Mouse (Mus musculus): Measurements from ENCODE around the gene Cstad. TPM values are rescaled to one million over a fixed set of nuclear protein-coding genes. Genes with fewer than 3 reads are reported as not detected.

Gene Cstad
- total RNA-seq, 2 experiments from 2014 or later, result 2.3 TPM

DNA sequence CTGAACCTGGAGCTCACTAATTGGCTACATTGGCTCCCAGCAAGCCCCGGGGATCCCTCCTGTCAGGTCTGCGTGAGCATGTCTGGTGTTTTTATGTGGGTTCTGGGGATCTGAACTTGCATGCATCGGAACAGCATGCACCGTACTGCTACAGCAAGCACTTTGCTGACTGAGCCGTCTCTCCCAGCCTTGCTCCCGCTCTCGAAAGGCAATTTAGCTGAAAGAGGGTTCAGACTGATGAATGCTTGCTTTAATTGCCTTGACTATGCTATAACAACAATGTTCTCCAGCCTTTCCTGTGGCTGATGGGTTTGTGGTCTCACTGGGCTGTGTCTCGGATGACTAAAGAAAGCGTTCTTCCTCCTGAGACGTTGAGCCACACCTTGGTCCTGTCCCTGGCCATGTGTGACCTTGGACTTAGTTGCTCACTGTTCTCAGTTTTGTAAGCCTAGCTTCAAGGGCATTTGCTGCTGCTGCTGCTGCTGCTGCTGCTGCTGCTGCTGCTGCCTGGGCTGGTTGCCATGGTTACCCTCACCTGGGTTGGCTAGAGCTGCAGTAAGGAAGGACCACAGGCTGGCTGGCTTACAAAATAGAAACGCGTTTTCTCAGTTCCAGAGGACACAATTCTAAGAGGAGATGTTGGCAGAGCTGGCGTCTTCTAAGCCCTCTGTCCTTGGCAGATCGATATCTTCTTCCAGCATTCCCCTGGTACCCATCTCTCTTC lies 34.4 kb downstream of the Cstad start:
- DNase-seq, result no peak

DNA sequence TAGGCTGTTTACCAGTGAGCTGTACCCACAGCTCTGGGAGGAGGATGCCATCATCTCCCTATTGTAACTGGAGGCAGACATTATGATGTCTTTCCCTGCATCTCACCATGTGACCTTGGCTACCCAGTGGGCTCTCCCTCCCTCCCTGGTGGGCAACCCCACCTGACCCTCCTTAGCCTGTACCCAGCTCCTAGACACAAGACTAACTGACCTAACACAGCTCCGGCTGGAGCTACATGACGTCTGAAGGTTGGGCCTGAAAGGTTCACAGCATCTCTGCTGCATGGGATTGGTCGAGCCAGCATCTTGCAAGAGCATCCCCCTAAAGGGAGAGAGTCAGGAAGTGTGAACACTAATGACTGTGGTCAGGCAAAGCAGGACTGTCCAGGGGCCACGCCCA lies 35.0 kb downstream of the Cstad start:
- no peak for DNase-seq

DNA sequence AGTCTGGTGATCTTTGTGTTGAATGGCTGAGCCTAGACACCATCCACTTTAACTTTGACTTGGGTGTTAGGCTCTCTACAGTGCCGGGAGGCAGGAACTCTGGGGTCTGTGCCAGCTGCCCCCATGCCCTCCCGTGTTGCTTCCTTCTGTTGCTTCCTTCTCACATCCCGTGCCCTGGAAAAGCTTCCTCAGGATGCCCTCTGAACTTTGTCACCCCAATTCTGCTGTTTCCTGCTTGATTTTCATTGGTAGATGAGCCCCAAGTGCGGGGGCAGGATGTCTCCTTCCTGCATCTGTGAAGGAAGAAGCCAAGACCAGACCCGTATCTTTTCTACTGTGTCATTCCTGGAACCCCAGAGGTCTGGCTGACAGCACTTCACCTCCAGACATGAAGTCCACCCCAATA lies 41.4 kb downstream of the Cstad start:
- DNase-seq, result no peak

- DNase-seq, result no peak
Measured at GRCm38 (mm10) chr2:30637991-30638390, 43.2 kb downstream of the Cstad start.

DNA sequence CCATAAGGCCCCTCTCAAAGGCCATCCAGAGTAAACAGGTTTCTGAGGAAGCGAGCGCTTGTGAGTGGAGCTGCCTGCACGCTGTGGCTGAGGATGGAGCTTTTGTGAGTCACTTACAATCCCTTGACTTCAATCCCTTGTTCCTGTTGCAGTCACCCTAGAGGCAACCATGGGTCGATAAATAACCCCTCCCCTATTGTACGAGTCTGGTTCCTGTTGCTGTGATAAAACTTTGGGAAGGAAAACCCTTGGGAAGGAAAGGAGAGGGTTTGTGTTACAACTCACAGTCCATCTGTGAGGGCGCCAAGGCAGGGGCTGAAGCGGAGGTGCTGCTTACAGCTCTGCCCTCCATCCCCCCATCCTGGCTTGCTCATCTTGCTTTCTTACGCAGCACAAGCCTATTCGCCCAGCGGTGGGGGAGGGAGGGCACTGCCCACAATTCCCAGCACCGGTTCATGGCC lies 45.2 kb downstream of the Cstad start:
- no peak for DNase-seq

GRCm38 (mm10) chr2:30642810-30643209 lies 48.0 kb downstream of the Cstad start:
- no peak for DNase-seq

- no peak for DNase-seq
Measured at GRCm38 (mm10) chr2:30643422-30643821, 48.6 kb downstream of the Cstad start.

DNA sequence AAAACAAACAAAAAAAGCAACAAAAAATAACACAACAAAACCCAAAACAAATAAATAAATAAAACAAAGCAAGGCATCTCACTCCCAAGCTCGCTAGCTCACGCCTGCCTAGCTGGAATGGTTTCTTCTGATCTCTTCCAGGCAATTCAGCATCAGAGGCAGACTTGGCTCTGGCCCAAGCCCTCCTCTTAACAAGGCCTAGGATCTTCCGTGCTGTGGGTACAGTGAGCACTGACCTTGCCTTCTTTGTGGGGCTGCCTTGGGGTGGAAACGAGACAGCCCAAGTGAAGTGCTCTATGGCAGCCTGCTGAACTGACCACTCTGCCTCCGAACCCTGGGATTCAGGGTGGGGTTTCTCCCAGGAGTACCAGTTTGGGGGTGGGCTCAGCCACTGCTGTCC lies 52.0 kb downstream of the Cstad start:
- DNase-seq, result peak; percentile 60

- DNase-seq, result peak; percentile 46
Measured at GRCm38 (mm10) chr2:30647303-30647881, 52.6 kb downstream of the Cstad start.

DNA sequence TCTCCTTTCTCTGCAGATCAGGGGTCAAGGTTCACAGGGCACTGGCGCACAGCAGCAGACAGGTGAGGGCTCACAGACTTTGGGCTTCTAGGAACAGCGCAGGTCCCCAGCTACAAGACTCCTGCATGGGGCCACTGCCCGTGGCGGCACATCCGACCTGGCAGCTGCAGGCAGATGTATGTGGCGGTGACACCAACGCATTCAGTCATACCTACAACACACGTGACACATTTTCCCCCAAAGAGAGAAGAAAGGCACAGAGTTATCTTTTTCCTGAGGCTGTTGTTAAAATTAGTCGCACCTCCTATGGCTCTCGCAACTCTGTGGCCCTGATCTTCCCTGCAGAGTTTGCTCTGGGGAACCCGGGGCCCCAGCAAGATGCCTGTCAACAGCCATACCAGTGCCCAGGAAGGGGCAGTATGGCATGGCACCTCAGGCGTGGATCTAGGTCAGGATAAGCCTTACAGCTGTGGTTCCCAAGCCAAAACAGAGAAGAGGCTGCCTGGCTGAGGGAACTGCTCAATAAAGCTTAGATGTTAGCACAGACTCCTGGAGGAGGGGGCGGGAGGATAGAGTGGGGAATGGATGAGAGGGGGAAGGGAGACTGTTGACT lies 53.1 kb downstream of the Cstad start:
- DNase-seq, result no peak

GRCm38 (mm10) chr2:30650249-30650648 lies 55.4 kb downstream of the Cstad start:
- no peak for DNase-seq

DNA sequence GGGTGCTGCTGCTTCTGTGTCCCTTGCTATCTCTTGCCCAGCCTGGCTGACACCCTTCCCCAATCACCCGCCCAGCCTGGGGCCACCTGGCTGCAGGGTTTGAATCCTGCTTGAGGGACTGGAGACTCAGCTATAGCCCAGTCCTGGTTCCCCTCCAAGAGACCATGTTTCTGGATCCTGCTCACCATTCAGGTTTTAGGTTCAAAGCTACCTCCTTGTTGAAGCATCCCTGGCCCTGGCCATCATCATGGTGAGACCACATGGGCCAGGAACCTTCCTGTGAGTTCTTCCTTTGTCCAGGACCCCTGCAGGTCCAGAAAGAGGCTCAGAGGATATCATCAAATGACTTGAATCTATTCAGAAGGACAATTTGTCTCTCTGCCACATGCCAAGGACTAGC lies 57.0 kb downstream of the Cstad start:
- no peak for DNase-seq

DNA sequence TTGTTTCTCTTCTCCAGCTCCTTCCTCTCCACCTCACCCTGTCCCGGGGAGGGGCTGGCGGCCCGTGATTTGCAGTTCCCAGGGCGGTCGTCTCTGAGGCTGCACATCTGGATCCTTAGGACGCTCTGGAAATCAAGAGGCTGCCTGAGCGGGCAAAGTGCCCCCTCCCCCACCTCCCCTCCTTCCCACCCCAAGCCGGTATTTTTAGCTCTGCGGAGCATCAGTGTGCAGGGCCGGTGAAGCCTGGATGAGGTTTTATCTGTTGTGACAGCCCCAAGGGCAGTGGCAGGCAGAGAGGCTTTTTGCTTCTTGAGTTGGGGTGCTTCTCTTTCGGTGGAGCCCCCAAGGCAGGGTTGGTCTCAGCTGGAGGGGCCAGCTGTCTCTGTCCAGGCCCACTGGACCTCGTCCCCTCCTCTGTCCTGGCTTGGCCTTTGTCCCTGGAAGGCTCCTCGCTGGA lies 57.8 kb downstream of the Cstad start:
- peak; percentile 80 for DNase-seq

GRCm38 (mm10) chr2:30653046-30653445 lies 58.2 kb downstream of the Cstad start:
- no peak for DNase-seq

GRCm38 (mm10) chr2:30654158-30654557 lies 59.3 kb downstream of the Cstad start:
- DNase-seq, result no peak

- no peak for DNase-seq
Measured at GRCm38 (mm10) chr2:30654582-30654981, 59.7 kb downstream of the Cstad start.

GRCm38 (mm10) chr2:30655746-30656145 lies 60.9 kb downstream of the Cstad start:
- no peak for DNase-seq

GRCm38 (mm10) chr2:30656711-30657555 lies 62.1 kb downstream of the Cstad start:
- no peak for DNase-seq

- DNase-seq, result peak; percentile 43
Measured at GRCm38 (mm10) chr2:30657674-30658479, 63.0 kb downstream of the Cstad start.

DNA sequence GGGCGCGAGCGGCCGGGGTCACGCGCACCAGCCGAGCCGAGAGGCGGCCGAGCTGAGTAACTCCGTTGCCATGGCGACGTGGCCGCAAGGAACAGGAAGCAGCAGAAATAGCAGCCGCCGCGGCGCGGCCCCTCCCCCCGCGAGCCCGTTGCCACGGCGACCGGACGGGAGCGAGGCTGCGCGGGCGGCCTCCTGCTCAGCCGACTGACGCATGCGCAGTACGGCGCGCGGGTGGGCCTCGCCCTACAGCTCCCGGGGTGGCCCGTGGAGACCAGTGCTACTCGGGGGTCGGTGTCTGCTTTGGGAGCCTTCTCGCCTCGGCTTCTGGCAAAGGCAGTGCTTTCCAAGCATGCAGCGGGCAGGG lies 63.6 kb downstream of the Cstad start:
- DNase-seq, result peak; percentile 100
